Mouse (Mus musculus): Measurements from ENCODE around the gene Lrrc8c. TPM values are rescaled to one million over a fixed set of nuclear protein-coding genes. Genes with fewer than 3 reads are reported as not detected.

The Lrrc8c gene
- total RNA-seq, 2 experiments from 2014 or later: 25.3 to 29.8 TPM

GRCm38 (mm10) chr5:105545126-105545525, 25.9 kb downstream of the Lrrc8c start:
- no peak for DNase-seq
- intact Hi-C loops (cut with DNase I): no loop called here

- intact Hi-C loops (cut with DNase I): no loop called here
- no peak for DNase-seq
Observed at GRCm38 (mm10) chr5:105547115-105547514, 27.9 kb downstream of the Lrrc8c start.

- no peak for DNase-seq
- intact Hi-C loops (cut with DNase I): no loop called here
Observed at GRCm38 (mm10) chr5:105551808-105552207, 32.6 kb downstream of the Lrrc8c start.

- intact Hi-C loops (cut with DNase I): loop anchor here (5.0 kb wide), 1 partner anchor 34 kb away; no protein-coding TSS in a partner anchor
- DNase-seq: no peak
Observed at GRCm38 (mm10) chr5:105556291-105556690, 37.1 kb downstream of the Lrrc8c start.

- no peak for DNase-seq
- intact Hi-C loops (cut with DNase I): loop anchor here (5.0 kb wide), 1 partner anchor 35 kb away; no protein-coding TSS in a partner anchor
Observed at GRCm38 (mm10) chr5:105557346-105557745, 38.2 kb downstream of the Lrrc8c start.

GRCm38 (mm10) chr5:105557777-105558240, 38.6 kb downstream of the Lrrc8c start:
- intact Hi-C loops (cut with DNase I): loop anchor here (5.0 kb wide), 1 partner anchor 36 kb away; no protein-coding TSS in a partner anchor
- no peak for DNase-seq

GRCm38 (mm10) chr5:105558517-105558916, 39.3 kb downstream of the Lrrc8c start:
- intact Hi-C loops (cut with DNase I): loop anchor here (5.0 kb wide), 1 partner anchor 36 kb away; no protein-coding TSS in a partner anchor
- no peak for DNase-seq

GRCm38 (mm10) chr5:105561926-105562325, 42.7 kb downstream of the Lrrc8c start:
- intact Hi-C loops (cut with DNase I): no loop called here
- no peak for DNase-seq

GRCm38 (mm10) chr5:105564761-105565160, 45.6 kb downstream of the Lrrc8c start:
- intact Hi-C loops (cut with DNase I): no loop called here
- DNase-seq: no peak

- intact Hi-C loops (cut with DNase I): no loop called here
- DNase-seq: no peak
Observed at GRCm38 (mm10) chr5:105565824-105566223, 46.6 kb downstream of the Lrrc8c start.

GRCm38 (mm10) chr5:105566852-105567412, 47.7 kb downstream of the Lrrc8c start:
- intact Hi-C loops (cut with DNase I): no loop called here
- DNase-seq: no peak

- intact Hi-C loops (cut with DNase I): no loop called here
Observed at GRCm38 (mm10) chr5:105568043-105568747, 49.0 kb downstream of the Lrrc8c start.

GRCm38 (mm10) chr5:105569168-105569567, 50.0 kb downstream of the Lrrc8c start:
- intact Hi-C loops (cut with DNase I): no loop called here
- no peak for DNase-seq

More at GRCm38 (mm10) chr5:105568043-105568747, 49.0 kb downstream of the Lrrc8c start:
- no peak for DNase-seq

GRCm38 (mm10) chr5:105572160-105572692, 53.0 kb downstream of the Lrrc8c start:
- DNase-seq: no peak
- intact Hi-C loops (cut with DNase I): no loop called here

- intact Hi-C loops (cut with DNase I): no loop called here
- no peak for DNase-seq
Observed at GRCm38 (mm10) chr5:105572876-105573275, 53.7 kb downstream of the Lrrc8c start.

- DNase-seq: no peak
- intact Hi-C loops (cut with DNase I): no loop called here
Observed at GRCm38 (mm10) chr5:105574835-105575234, 55.6 kb downstream of the Lrrc8c start.

GRCm38 (mm10) chr5:105575839-105576238, 56.7 kb downstream of the Lrrc8c start:
- intact Hi-C loops (cut with DNase I): no loop called here
- DNase-seq: no peak

GRCm38 (mm10) chr5:105580909-105581308, 61.7 kb downstream of the Lrrc8c start:
- no peak for DNase-seq
- intact Hi-C loops (cut with DNase I): no loop called here

GRCm38 (mm10) chr5:105585929-105586328, 66.7 kb downstream of the Lrrc8c start:
- DNase-seq: no peak
- intact Hi-C loops (cut with DNase I): loop anchor here (2.0 to 5.0 kb wide), 3 partner anchors 35 to 65 kb away; no protein-coding TSS in a partner anchor

- intact Hi-C loops (cut with DNase I): loop anchor here (2.0 to 5.0 kb wide), 3 partner anchors 34 to 64 kb away; no protein-coding TSS in a partner anchor
- DNase-seq: no peak
Observed at GRCm38 (mm10) chr5:105586655-105587054, 67.5 kb downstream of the Lrrc8c start.

- no peak for DNase-seq
- intact Hi-C loops (cut with DNase I): loop anchor here (2.0 to 5.0 kb wide), 3 partner anchors 33 to 65 kb away; no protein-coding TSS in a partner anchor
Observed at GRCm38 (mm10) chr5:105587471-105587870, 68.3 kb downstream of the Lrrc8c start.
